Mouse (Mus musculus) midbrain, embryonic 12.5 days (tissue): ENCODE results near the gene Gm21974. TPM values are rescaled to one million over a fixed set of nuclear protein-coding genes. Genes with fewer than 3 reads are reported as not detected.
A peak's percentile ranks its signal among the peaks of the same experiment; 100 is the strongest.

ENCODE experiments used
- ATAC-seq: fragments of 200-750 bp; cut with Nextera tagmentation; 2 replicates; pipeline ENCODE4 v1.8.0; 2017; ENCODE audit warnings: low read depth, moderate TSS enrichment, moderate library complexity; ENCODE audit not compliant: low FRiP score
- H3K27ac ChIP-seq: fragments of 300-500 bp; sonication (generic); replicated peaks from 2 replicates; pipeline ENCODE4 v1.5.1; 2016; ENCODE audit warnings: mild to moderate bottlenecking
- H3K27me3 ChIP-seq: fragments of 300-500 bp; sonication (generic); 2 replicates; pipeline ENCODE4 v1.6.1; 2016; ENCODE audit warnings: mild to moderate bottlenecking
- H3K36me3 ChIP-seq: fragments of 300-500 bp; sonication (generic); 2 replicates; pipeline ENCODE4 v1.6.1; 2016
- H3K4me1 ChIP-seq: fragments of 300-500 bp; sonication (generic); 2 replicates; pipeline ENCODE4 v1.6.1; 2016
- H3K4me2 ChIP-seq: fragments of 300-500 bp; sonication (generic); replicated peaks from 2 replicates; pipeline ENCODE4 v1.6.1; 2016; ENCODE audit warnings: mild to moderate bottlenecking, moderate library complexity
- H3K4me3 ChIP-seq: fragments of 300-500 bp; sonication (generic); 2 replicates; pipeline ENCODE4 v1.5.1; 2016; ENCODE audit warnings: mild to moderate bottlenecking
- H3K9ac ChIP-seq: fragments of 300-500 bp; sonication (generic); replicated peaks from 2 replicates; pipeline ENCODE4 v1.6.1; 2016; ENCODE audit warnings: mild to moderate bottlenecking, moderate library complexity
- H3K9me3 ChIP-seq: fragments of 300-500 bp; sonication (generic); 2 replicates; pipeline ENCODE4 v1.6.1; 2016; ENCODE audit warnings: mild to moderate bottlenecking
- WGBS: fragments of 180-500 bp; shearing (Covaris S2); methylation state at CpG from one replicate; pipeline ENCODE4 v1.1.7; 2016; 5-methylcytosine and 5-hydroxymethylcytosine counted together
- polyA plus RNA-seq: library from polyadenylated mRNA; unstranded; fragments of >200 nt; fragmentation: Nextera tagmentation; extraction: Ambion mirVana; gene quantifications from 2 replicates; pipeline ENCODE4 v1.2.1, GENCODE M21; 2016

Gene Gm21974
- polyA plus RNA-seq, 1 experiment from 2014 or later, result not detected

DNA sequence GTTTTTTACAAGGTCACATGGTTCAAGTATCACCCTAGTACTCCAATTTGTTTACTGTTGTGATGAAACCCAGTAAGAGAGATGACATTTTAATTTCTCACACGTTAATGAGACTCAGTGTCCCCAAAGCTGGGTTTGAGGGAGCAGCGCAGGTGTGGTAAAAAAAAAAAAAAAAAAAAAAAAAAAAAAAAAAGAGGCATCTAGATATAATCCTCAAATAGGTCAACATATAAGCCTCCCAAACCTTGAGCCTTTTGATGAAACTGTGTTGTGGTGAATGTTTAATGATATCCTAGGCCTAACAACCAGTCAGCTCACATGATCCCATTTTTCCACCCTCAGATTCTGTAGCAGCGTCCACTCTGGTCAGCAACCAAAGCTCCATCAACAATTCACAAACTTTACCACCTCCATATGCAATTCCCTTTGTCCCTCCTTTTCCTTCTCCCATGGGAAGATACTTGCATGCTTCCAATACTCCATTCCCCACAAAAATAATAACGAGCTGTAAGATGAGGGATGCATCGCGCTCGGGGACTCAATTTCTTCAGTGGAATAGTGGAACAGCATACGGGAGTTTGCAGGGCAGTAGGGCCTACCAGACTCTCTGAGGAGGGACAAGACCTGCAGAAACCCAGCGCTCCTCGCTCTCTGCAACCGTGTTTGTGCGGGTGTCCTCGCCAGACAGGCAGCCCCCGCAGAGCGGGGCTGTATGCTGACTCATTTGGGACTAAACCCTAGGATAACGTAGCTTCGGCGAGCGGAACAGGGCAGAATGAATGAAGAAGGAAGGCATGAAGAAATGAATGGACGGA lies 20.2 kb downstream of the Gm21974 start:
- 4% methylated on average over 20 of the region's 20 CpGs for WGBS
- Histone ChIP-seq H3K9me3 (no peaks in the 10 kb centered on the region), H3K9ac (peak overlapping the region; percentile 96), H3K4me2 (peak overlapping the region; percentile 91), H3K36me3 (peaks cover 51% of the 10 kb centered on the region), H3K4me1 (peaks cover 26% of the 10 kb centered on the region), H3K27ac (peak overlapping the region; percentile 100), H3K27me3 (no peaks in the 10 kb centered on the region), H3K4me3 (peak overlapping the region; percentile 97)
- ATAC-seq, result peak; percentile 44; the same call in 1 of the 2 replicates

DNA sequence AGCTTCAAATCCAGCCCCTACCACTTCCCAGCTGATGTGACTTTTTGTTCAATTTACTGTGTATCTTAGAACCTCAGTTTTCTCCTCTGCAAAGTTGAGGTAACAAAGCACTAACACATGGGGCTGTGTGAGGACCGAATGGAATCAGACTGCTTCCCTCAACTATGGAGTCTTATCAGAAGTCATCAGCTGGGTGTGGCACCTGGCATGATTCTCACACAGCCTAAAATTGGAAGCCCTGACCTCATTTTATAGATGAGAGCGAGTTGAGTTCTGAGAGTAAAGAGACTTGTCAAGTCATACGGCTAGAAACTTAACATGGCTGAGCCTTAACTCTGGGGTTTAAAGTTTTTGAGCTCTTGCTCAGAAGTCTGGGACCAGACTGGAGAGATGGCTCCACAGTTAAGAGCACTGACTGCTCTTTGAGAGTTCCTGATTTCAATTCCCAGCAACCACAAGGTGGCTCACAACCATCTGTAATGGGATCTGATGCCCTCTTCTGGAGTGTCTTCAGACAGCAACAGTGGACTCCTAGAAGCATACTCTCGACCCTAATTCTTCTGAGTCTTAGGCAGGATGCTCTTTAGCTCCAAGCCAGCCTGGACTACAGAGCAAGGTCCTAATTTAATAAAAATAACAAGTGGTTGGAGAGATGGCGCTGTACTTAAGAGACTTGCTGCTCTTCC lies 25.0 kb downstream of the Gm21974 start:
- H3K4me1 ChIP-seq, result peaks cover 20% of the 10 kb centered on the region
- no peak overlapping the region for H3K27ac ChIP-seq
- ATAC-seq, result no peak
- no peak overlapping the region for H3K4me3 ChIP-seq
- no peaks in the 10 kb centered on the region for H3K27me3 ChIP-seq
- H3K9ac ChIP-seq, result no peak overlapping the region
- WGBS, result 83% methylated on average over 5 of the region's 5 CpGs
- H3K36me3 ChIP-seq, result peaks cover 59% of the 10 kb centered on the region
- H3K9me3 ChIP-seq, result no peaks in the 10 kb centered on the region
- H3K4me2 ChIP-seq, result no peak overlapping the region

DNA sequence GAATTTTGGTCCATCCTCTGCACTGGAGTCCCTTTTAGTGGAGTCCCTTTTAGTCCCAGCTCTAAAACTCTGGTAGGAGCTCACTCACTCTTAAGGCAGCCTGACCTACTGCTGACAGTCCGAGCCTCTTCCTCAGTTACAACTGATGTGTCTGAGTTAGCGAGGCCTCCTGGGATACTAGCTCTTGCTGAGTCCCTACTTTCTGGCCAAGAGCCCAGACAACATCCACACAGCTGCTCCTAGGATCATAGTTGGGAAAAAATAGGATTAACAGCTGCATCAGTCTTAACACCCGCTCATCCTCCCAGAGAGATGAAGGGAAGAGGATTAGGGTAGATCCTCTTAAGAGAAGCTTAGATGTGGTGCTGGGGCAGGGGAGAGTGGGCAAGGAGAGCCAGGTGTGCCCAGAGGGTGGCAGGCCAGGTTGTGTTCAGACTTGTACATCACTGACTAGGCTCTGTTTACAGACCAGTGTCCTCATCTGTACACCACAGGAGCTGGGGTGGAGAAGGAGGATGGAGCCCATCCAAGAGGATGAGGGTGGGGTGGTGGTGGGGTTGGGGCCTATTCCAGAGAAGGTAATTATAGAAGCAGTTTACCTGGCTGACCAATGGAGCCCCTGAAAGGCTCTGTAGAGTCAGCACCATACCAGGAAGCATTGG lies 26.0 kb downstream of the Gm21974 start:
- Histone ChIP-seq H3K36me3 (peaks cover 69% of the 10 kb centered on the region), H3K9me3 (no peaks in the 10 kb centered on the region), H3K9ac (no peak overlapping the region), H3K4me3 (no peak overlapping the region), H3K27ac (no peak overlapping the region), H3K4me2 (no peak overlapping the region), H3K4me1 (peaks cover 16% of the 10 kb centered on the region), H3K27me3 (no peaks in the 10 kb centered on the region)
- no peak for ATAC-seq
- WGBS, result 66% methylated on average over 3 of the region's 3 CpGs

DNA sequence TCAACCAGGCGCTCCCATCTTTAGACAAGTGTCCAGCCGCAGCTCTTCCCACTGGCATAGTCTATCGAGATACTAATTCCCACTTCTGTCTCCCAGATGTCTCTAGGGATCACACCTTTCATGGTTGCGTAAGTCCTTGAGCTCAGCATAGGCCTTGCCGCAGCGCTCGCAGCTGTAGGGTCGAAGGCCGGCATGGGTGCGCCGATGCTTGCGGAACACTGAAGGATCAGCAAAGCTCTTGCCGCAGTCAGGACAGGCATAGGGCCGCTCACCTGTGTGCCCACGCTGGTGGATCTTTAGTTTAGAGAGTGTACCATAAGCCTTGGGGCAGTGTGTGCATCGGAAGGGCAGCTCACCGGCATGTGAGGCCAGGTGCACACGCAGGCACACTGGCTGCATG lies 27.6 kb downstream of the Gm21974 start:
- Histone ChIP-seq H3K27ac (no peak overlapping the region), H3K4me1 (0 out of 2 replicates have a peak, but pooled peaks cover 4% of the 10 kb centered on the region), H3K4me2 (no peak overlapping the region), H3K27me3 (no peaks in the 10 kb centered on the region), H3K9ac (no peak overlapping the region), H3K9me3 (no peaks in the 10 kb centered on the region), H3K36me3 (peaks cover 59% of the 10 kb centered on the region), H3K4me3 (no peak overlapping the region)
- ATAC-seq, result no peak
- 98% methylated on average over 18 of the region's 18 CpGs for WGBS

DNA sequence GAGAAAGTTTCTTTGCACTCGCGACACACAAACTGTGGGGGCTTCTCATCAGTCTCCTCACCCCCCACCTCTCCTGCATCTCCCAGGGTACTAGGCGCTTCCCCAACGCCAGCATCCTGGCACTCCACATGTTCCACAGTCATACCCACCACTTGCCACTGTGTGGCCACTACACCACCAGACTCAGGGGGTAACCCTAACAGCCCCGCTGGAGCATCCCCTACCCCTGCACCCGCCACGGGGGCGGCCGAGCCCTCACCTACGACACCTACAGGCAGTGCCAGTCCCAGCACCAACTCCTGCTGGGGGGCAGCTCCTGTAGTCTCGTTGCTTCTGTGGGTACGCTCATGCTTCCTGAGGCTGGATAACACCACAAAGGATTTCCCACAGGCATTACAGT lies 28.8 kb downstream of the Gm21974 start:
- WGBS, result 93% methylated on average over 12 of the region's 12 CpGs

DNA sequence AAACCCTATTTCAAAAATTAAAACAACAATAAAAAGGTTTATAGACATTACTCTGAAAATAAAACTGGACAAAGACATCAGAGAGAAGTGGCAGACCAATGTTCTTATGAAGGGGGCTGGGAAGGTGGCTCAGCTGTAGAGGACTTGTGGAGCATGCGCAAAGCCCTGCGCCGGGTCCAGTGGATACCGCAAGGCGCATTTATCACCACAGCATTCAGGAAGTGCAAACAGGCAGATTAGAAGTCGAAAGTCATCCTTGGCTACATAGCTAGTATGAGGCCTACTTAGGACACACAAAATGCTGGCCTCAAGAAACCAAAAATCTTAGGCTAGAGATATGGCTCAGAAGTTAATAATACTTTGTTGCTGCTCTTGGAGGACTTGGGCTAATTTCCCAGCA lies 37.0 kb downstream of the Gm21974 start:
- Histone ChIP-seq H3K9me3 (no peaks in the 10 kb centered on the region), H3K9ac (no peak overlapping the region), H3K27ac (no peak overlapping the region), H3K4me1 (no peaks in the 10 kb centered on the region), H3K36me3 (0 out of 2 replicates have a peak, but pooled peaks cover 4% of the 10 kb centered on the region), H3K4me3 (no peak overlapping the region), H3K4me2 (no peak overlapping the region), H3K27me3 (no peaks in the 10 kb centered on the region)
- ATAC-seq, result no peak
- 92% methylated on average over 6 of the region's 6 CpGs for WGBS

More for the DNA sequence above, 28.8 kb downstream of the Gm21974 start:
- no peak for ATAC-seq
- Histone ChIP-seq H3K9ac (no peak overlapping the region), H3K4me3 (no peak overlapping the region), H3K4me2 (no peak overlapping the region), H3K27ac (no peak overlapping the region), H3K36me3 (peaks cover 53% of the 10 kb centered on the region), H3K9me3 (no peaks in the 10 kb centered on the region), H3K4me1 (0 out of 2 replicates have a peak, but pooled peaks cover 4% of the 10 kb centered on the region), H3K27me3 (no peaks in the 10 kb centered on the region)

DNA sequence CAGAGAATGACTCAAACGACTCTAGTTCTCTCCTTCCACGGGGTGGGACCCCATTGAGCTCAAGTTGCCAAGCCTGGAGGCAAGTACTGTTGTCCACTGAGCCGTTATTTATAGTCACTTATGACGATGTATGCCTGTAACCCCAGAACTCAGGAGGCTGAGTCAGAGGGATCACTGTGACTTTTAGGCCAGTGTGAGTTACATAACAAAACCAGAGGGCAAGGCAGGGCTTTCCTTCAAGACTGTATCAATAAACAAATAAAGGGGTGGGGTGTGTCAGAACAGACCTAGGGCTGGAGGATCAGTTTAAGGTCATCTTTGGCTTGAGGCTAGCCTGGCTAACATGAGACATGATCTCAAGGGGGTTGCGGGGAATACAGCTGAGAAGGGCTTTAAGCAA lies 44.3 kb downstream of the Gm21974 start:
- no peak for ATAC-seq
- H3K27me3 ChIP-seq, result no peaks in the 10 kb centered on the region
- 78% methylated on average over 5 of the region's 5 CpGs for WGBS
- H3K9ac ChIP-seq, result no peak overlapping the region
- no peak overlapping the region for H3K4me2 ChIP-seq
- H3K4me1 ChIP-seq, result no peaks in the 10 kb centered on the region
- no peaks in the 10 kb centered on the region for H3K9me3 ChIP-seq
- H3K4me3 ChIP-seq, result no peak overlapping the region
- no peaks in the 10 kb centered on the region; the same call in 1 of the 2 replicates for H3K36me3 ChIP-seq
- no peak overlapping the region for H3K27ac ChIP-seq

DNA sequence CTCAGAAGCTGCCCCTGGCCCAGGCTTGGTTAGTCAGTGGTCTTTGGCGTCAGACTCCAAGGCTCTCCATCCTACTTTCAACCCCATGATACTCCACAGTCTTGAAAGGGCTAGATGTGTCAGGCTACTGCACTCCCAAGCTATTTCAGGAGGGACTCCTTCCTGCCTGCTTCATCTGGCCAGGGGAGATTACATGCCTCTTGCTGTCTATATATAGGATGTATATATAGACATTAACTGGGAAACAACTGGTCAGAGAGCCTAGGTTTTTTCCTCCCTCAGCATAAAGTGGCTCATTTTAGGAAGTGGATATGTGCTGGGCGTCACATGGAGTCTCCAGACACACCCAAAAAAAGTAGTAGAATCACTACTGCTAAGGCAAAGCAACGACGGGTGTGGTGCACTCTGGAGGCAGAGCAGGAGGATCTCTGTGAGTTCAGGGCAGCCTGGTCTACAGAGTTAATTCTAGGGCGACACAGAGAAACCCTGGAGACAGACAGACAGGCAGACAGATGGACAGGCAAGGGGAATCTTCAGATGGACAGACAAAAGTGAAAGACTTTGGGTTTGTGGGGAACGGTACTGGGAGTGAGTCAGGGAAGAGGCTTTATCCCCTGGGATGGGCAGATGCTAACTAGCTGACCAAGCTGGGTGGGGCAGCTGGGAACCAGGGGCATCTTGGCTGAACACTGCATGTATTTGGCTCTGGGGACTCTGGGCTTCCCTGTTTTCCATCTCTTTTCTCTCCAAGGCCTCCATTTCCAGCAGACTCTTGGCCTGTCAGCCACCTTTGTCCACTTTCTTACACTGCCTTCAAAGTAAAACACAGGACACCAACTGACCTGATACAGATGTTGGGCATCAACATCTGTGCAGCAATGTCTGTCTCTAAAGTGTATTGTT lies 45.0 kb downstream of the Gm21974 start:
- no peak overlapping the region for H3K27ac ChIP-seq
- no peaks in the 10 kb centered on the region; the same call in 1 of the 2 replicates for H3K36me3 ChIP-seq
- no peak overlapping the region for H3K4me2 ChIP-seq
- H3K27me3 ChIP-seq, result no peaks in the 10 kb centered on the region
- no peak for ATAC-seq
- H3K4me3 ChIP-seq, result no peak overlapping the region
- no peaks in the 10 kb centered on the region for H3K4me1 ChIP-seq
- H3K9me3 ChIP-seq, result no peaks in the 10 kb centered on the region
- WGBS, result 81% methylated on average over 6 of the region's 6 CpGs
- no peak overlapping the region for H3K9ac ChIP-seq

DNA sequence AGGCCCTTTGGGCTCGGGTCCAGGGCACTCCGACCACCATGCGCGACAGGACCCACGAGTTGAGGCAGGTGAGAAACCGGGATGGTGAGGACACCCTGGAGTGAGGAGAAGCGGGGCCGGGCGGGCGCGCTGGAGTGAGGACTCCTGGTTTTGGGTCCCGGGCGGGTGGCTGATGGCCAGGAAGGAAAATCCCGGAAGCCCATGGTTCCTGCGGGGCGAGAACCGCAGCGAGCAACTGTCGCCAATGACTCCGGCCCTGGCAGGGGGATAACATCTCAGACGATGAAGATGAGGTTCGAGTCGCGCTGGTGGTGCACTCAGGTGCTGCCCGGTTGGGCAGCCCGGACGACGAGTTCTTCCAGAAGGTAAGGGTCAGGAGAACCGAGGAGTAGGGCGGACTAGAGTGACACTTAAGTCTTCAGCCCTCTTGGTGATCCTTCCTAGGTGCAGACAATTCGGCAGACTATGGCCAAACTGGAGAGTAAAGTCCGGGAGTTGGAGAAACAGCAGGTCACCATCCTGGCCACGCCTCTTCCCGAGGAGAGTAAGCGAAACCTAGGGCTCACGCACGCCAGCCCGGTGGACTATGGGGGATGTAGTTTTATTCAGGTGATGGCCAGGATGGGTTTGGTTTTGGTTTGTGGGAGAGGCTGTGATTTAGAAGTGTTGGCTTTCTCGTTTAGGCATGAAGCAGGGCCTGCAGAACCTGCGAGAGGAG lies 53.1 kb downstream of the Gm21974 start:
- ATAC-seq, result peak; percentile 47
- no peaks in the 10 kb centered on the region for H3K36me3 ChIP-seq
- peaks cover 7% of the 10 kb centered on the region; the same call in 1 of the 2 replicates for H3K4me1 ChIP-seq

DNA sequence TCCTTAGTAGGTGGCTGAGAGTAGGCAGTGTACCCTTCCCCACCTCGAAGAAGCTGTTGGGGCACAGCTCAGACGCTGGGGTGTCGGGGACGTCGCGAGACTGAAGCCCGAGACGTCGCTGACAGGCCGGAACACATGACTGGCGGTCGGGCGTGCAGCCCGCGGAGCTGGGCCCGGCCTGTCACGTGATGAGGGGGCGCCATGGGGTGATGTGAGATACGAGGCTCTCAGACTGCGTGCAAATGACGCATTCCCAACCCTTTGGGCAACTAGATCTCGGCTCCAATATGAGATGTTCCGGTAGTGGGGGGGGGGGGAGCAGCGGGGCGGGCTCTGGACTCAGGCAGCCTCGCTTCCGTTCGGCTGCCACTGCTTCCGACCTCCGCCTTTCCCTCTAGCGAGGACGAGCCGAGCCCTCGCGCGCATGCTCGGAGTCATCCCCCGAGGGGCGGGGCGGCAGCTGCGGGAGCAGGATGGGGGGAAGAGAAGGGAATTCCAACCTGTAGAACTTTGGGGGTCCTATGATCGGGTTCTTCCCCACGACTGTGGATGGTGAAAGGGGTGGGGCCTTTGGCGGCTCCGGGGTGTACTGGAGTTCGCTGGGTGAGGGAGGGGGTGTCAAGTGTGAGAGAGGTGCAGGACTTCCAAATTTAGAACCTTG lies 53.8 kb downstream of the Gm21974 start:
- Histone ChIP-seq H3K4me2 (peak overlapping the region; percentile 100), H3K9me3 (no peaks in the 10 kb centered on the region), H3K27ac (peak overlapping the region; percentile 83), H3K27me3 (no peaks in the 10 kb centered on the region; the same call in none of the 2 replicates), H3K36me3 (no peaks in the 10 kb centered on the region), H3K4me1 (peaks cover 7% of the 10 kb centered on the region; the same call in 1 of the 2 replicates), H3K9ac (peak overlapping the region; percentile 61), H3K4me3 (peak overlapping the region; percentile 68)
- WGBS, result under 1% methylated on average over 39 of the region's 46 CpGs
- ATAC-seq, result peak; percentile 92

More for the DNA sequence above, 53.1 kb downstream of the Gm21974 start:
- H3K4me2 ChIP-seq, result peak overlapping the region; percentile 100
- H3K27ac ChIP-seq, result peak overlapping the region; percentile 83
- H3K9me3 ChIP-seq, result no peaks in the 10 kb centered on the region
- H3K9ac ChIP-seq, result peak overlapping the region; percentile 61
- H3K4me3 ChIP-seq, result peak overlapping the region; percentile 68
- WGBS, result under 1% methylated on average over 40 of the region's 40 CpGs
- H3K27me3 ChIP-seq, result no peaks in the 10 kb centered on the region; the same call in none of the 2 replicates
